Mouse (Mus musculus) thymus, adult 2 months (tissue): ENCODE measurements around the gene Pip4k2a. TPM values are rescaled to one million over a fixed set of nuclear protein-coding genes. Genes with fewer than 3 reads are reported as not detected.

Experiments used
- DNase-seq: peaks from one replicate; pipeline ENCODE4 v3.0.0; 2021
- H3K27ac ChIP-seq: fragments of 200-500 bp; 2 replicates; pipeline ENCODE4 v1.5.1; 2012; ENCODE audit warnings: low read length, control low read depth; ENCODE audit not compliant: control insufficient read depth, insufficient read depth
- H3K27me3 ChIP-seq: fragments of 200-500 bp; 2 replicates; pipeline ENCODE4 v1.6.1; 2012; ENCODE audit warnings: mild to moderate bottlenecking, low read length, moderate library complexity, mixed read lengths; ENCODE audit not compliant: control insufficient read depth, insufficient read depth
- H3K36me3 ChIP-seq: fragments of 200-500 bp; 2 replicates; pipeline ENCODE4 v1.6.1; 2012; ENCODE audit warnings: mild to moderate bottlenecking, low read length, moderate library complexity; ENCODE audit not compliant: control insufficient read depth, insufficient read depth
- H3K4me1 ChIP-seq: fragments of 200-500 bp; replicated peaks from 2 replicates; pipeline ENCODE4 v1.6.1; 2012; ENCODE audit warnings: low read length; ENCODE audit not compliant: control insufficient read depth, insufficient read depth
- H3K4me3 ChIP-seq: fragments of 200-500 bp; 2 replicates; pipeline ENCODE4 v1.5.1; 2012; ENCODE audit warnings: mild to moderate bottlenecking, low read length, control low read depth, moderate library complexity; ENCODE audit not compliant: control insufficient read depth, insufficient read depth
- CTCF ChIP-seq: fragments of 200-500 bp; IDR thresholded peaks from 2 replicates; pipeline ENCODE4 v1.5.1; 2012; ENCODE audit warnings: mild to moderate bottlenecking, control low read depth, low read length, moderate library complexity, borderline replicate concordance; ENCODE audit not compliant: control insufficient read depth, poor library complexity, insufficient read depth; ENCODE audit errors: extremely low read depth
- POLR2A ChIP-seq: fragments of 200-500 bp; IDR thresholded peaks from 2 replicates; pipeline ENCODE4 v1.6.1; 2012; ENCODE audit warnings: mild to moderate bottlenecking, low read length, control low read depth, moderate library complexity; ENCODE audit not compliant: control insufficient read depth, poor library complexity, insufficient read depth; ENCODE audit errors: extremely low read depth
- WGBS: fragments of 180-500 bp; shearing (Covaris S2); methylation state at CpG from one replicate; pipeline ENCODE4 v1.1.7; 2018; 5-methylcytosine and 5-hydroxymethylcytosine counted together
- polyA plus RNA-seq: library from polyadenylated mRNA; depleted of rRNA; stranded (reverse); fragments of >200 nt; gene quantifications from 2 replicates; pipeline ENCODE4 v1.2.3, GENCODE M21; 2012

The Pip4k2a gene
- polyA plus RNA-seq, 1 experiment: 61.2 TPM

GRCm38 (mm10) chr2:18821451-18822379 lies 176.2 kb downstream of the Pip4k2a start:
- H3K36me3 ChIP-seq: no peaks in the 10 kb centered on the region
- TF ChIP-seq POLR2A (no peak), CTCF (no peak)
- H3K4me1 ChIP-seq: peaks cover 14% of the 10 kb centered on the region
- peak overlapping the region; percentile 73 for H3K27ac ChIP-seq
- 15% methylated on average over 18 of the region's 18 CpGs for WGBS
- peak overlapping the region; percentile 78 for H3K4me3 ChIP-seq
- DNase-seq: peak; percentile 58
- H3K27me3 ChIP-seq: no peaks in the 10 kb centered on the region

GRCm38 (mm10) chr2:18819520-18819919 lies 178.4 kb downstream of the Pip4k2a start:
- Histone ChIP-seq H3K4me3 (no peak overlapping the region), H3K36me3 (no peaks in the 10 kb centered on the region), H3K27ac (no peak overlapping the region), H3K27me3 (no peaks in the 10 kb centered on the region), H3K4me1 (peaks cover 14% of the 10 kb centered on the region)
- no peak for TF ChIP-seq POLR2A
- TF ChIP-seq CTCF: no peak
- 83% methylated on average over 7 of the region's 7 CpGs for WGBS
- peak; percentile 18 for DNase-seq

GRCm38 (mm10) chr2:18816036-18816435 lies 181.9 kb downstream of the Pip4k2a start:
- Histone ChIP-seq H3K4me1 (peaks cover 4% of the 10 kb centered on the region), H3K36me3 (no peaks in the 10 kb centered on the region), H3K27me3 (no peaks in the 10 kb centered on the region; the same call in 1 of the 2 replicates), H3K27ac (no peak overlapping the region), H3K4me3 (no peak overlapping the region)
- WGBS: 92% methylated on average over 2 of the region's 2 CpGs
- no peak for DNase-seq
- no peak for TF ChIP-seq CTCF
- TF ChIP-seq POLR2A: no peak

GRCm38 (mm10) chr2:18815336-18815965 lies 182.5 kb downstream of the Pip4k2a start:
- Histone ChIP-seq H3K36me3 (no peaks in the 10 kb centered on the region), H3K27ac (no peak overlapping the region), H3K4me3 (no peak overlapping the region), H3K27me3 (no peaks in the 10 kb centered on the region; the same call in 1 of the 2 replicates), H3K4me1 (peaks cover 3% of the 10 kb centered on the region; the same call in 1 of the 2 replicates)
- no peak for DNase-seq
- 40% methylated on average over 6 of the region's 6 CpGs for WGBS
- TF ChIP-seq POLR2A (no peak), CTCF (no peak)

- TF ChIP-seq POLR2A (no peak), CTCF (no peak)
- no peaks in the 10 kb centered on the region for H3K36me3 ChIP-seq
- no peaks in the 10 kb centered on the region; the same call in 1 of the 2 replicates for H3K27me3 ChIP-seq
- peaks cover 2% of the 10 kb centered on the region; the same call in 1 of the 2 replicates for H3K4me1 ChIP-seq
- WGBS: 92% methylated on average over 5 of the region's 5 CpGs
- H3K4me3 ChIP-seq: no peak overlapping the region
- DNase-seq: no peak
- H3K27ac ChIP-seq: no peak overlapping the region
Measured at GRCm38 (mm10) chr2:18814447-18814804, 183.5 kb downstream of the Pip4k2a start.

- TF ChIP-seq CTCF: no peak
- TF ChIP-seq POLR2A: no peak
Measured at GRCm38 (mm10) chr2:18813683-18814446, 184.1 kb downstream of the Pip4k2a start.

More at GRCm38 (mm10) chr2:18813683-18814446, 184.1 kb downstream of the Pip4k2a start:
- Histone ChIP-seq H3K4me3 (no peak overlapping the region), H3K27ac (no peak overlapping the region), H3K36me3 (no peaks in the 10 kb centered on the region), H3K27me3 (no peaks in the 10 kb centered on the region; the same call in 1 of the 2 replicates), H3K4me1 (no peaks in the 10 kb centered on the region)
- DNase-seq: no peak
- 95% methylated on average over 11 of the region's 11 CpGs for WGBS
